Mouse (Mus musculus) lung, postnatal 4 days (tissue): ENCODE results near the gene Zfp563.

Experiments used
- DNase-seq, 2 experiments: peaks; one replicate each; pipeline ENCODE4 v3.0.0; 2021

The Zfp563 gene

DNA sequence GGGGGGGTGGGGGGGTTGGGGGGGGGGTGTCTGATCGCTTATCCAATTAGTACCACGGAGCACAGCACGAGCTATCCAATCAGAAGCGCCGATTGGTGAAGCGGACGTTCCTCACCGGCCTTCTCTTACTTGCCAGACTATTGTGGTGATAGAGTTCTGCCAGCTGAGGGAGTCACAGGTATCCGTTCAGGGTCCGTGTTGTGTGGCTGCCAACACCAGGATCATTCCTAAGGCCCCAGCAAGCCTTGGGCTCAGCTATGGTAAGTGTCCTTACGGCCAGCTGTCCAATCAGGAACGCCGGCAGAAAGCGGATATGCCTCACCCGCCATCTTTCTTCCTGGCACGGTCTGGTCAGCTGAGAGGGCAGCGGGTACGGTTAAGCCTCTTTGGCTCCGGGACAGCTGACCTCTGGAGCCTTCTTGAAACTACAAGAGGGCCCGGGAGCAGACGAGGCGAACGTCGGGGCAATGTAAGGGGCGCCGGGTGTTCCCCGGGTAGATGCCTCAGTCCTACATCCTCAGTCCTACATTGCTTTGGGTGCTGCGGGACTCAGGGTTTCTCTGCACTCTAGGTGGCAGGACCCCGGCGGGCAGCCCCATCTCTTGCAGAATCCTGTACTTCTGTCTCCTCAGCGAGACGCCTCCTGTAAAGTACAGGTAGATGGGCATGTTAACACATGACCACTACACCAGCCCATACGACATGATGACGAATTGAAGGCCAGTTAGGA lies at the start of gene Zfp563:
Gene Zfp563, plus strand, starts transcription at position 91 of the 730 bp plus-strand sequence.
- peak; percentile 95 for DNase-seq

DNA sequence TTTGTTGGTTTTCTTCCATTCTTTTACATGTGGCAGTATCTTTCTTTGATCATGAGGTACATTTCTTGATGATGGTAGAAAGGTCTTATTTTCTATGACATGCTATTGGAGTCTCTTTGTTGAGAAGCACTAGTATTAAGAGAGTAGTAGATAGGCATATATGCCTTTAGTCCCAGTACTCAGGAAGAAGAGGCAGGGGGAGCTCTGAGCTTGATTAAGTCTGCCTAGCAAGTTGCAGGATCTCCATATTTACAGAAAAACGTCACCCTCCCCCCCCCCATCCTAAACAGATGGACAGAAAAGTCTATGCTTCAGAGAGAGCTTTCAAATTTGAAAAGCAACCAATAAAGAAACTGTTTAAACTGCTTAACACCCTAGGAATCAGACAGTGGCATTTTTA lies 30.3 kb upstream of the Zfp563 start:
- DNase-seq = no peak

- no peak for DNase-seq
These were observed 26.1 kb upstream of the Zfp563 start for GRCm38 (mm10) chr17:33063001-33063400.

- DNase-seq = no peak
These were observed 21.2 kb upstream of the Zfp563 start, which contains the start of gene 4921501E09Rik for GRCm38 (mm10) chr17:33067958-33068357. 4921501E09Rik (minus strand) TSS chr17:33068058.

DNA sequence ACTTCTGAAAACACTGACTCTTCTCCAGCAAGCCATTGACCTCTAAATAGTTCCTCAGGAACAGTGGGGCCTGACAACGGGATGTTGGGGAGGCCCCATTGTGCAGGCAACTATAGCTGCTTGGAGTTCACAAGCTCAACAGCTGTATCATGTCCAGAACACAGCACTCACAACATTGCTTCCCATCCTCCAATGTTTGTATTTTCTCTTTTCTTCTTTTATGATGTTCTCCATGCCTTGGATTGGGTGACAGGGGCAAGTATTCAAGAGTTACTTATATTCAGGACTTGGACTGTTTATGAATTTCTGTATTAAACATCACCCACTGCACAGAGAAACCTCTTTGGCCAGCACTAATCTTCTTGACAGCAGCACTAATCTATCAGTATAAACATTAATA lies 2.5 kb downstream of the Zfp563 start:
- peak; percentile 19 to 56 for DNase-seq

GRCm38 (mm10) chr17:33092391-33093193 lies 3.5 kb downstream of the Zfp563 start:
- peak; percentile 85 to 88 for DNase-seq

- DNase-seq = no peak
These were observed 8.3 kb downstream of the Zfp563 start for GRCm38 (mm10) chr17:33097396-33097795.

DNA sequence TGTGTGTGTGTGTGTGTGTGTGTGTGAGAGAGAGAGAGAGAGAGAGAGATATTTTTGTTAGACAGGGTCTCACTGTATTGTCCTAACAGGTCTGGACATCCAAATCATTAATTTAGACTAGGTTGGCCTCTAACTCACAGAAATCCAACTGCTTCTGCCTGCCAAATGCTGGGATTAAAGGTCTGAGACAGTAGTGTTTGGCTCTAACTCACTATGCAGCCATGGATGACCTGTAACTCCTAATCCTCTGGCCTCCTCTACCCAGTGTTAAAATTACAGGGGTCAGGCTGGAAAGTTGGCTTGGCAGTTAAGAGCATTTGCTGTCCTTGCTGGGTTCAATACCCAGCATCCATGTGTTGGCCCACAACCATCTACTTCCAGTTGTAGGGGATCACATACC lies 35.4 kb downstream of the Zfp563 start:
- DNase-seq = no peak

DNA sequence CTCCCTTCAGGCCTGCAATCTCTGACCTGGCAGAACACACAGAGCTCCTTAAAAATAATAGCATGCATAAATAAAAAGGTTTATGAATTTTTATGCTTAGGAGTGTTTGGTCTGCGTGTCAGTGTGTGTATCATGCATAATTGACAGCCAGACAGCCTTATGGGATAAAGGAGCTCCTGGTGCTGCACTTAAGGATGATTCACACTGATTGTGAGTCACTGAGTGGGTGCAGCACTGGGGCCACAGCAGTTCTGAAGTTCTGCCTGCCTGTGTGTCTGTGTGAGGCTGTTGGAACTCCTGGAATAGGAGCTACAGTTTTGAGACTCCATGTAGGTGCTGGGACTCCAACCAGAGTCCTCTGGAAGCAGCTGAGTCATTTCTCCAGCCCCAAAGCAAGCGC lies 37.1 kb downstream of the Zfp563 start:
- DNase-seq = no peak

- DNase-seq = no peak
These were observed 50.2 kb downstream of the Zfp563 start, which contains the start of gene Morc2b for GRCm38 (mm10) chr17:33139261-33139820. Morc2b (minus strand) TSS chr17:33139683.
